Mouse (Mus musculus) cerebellum, adult 11-12 months (tissue): ENCODE results near the gene Cecr2.
A peak's percentile ranks its signal among the peaks of the same experiment; 100 is the strongest.
"Not testable (repeated sequence)": the region's sequence is repeated elsewhere in the genome, so short reads cannot be mapped to it uniquely, and the experiment has no call there.

Experiments used
- DNase-seq: peaks from one replicate; pipeline ENCODE4 v3.0.0; 2022

The Cecr2 gene

DNA sequence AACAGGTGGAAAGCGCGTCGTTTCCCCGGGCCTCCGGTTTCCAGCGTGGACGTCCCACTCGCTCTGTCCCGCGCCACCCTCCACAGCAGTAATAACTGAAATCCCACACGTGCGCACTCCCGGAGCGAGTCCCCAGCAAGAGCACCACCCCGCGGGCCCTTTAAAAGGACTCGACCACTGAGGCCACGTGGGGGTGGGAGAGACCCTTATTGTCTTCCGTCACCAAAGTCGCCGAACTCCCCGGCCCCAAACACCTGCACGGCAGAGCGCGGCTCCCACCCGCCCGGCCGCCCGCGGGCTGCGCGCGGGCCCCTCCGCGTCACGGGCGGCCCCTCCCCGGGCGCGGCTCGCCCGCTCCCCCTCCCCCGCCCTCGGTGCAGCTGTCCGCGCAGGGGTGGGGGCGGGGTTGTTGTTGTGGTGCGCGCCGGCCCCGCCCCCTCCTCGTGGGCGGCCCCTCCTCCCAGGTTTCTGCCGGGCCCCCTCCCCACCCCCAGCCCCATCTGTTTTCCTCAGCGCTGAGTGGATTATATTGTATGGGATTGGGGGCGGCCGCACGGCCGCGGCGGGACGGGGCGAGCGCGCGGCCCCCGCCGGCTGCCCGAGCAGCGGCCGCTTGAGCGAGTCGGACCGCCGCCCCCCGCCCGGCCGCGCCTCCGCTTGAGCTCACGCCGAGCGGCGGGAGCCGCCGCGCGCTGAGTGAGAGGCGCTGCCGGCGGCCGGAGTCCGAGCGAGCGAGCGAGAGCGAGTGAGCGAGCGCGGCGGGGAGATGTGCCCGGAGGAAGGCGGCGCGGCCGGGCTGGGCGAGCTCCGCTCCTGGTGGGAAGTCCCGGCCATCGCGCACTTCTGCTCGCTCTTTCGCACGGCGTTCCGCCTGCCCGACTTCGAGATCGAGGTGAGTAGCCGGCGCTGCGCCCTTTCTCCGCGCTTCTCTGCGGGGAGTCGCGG is at the start of gene Cecr2:
Cecr2 (plus strand) TSS at position 554 of the 945 bp plus-strand sequence.
- peak; percentile 71 for DNase-seq

GRCm38 (mm10) chr6:120617586-120617985 is 48.6 kb upstream of the Cecr2 start:
- DNase-seq = no peak

DNA sequence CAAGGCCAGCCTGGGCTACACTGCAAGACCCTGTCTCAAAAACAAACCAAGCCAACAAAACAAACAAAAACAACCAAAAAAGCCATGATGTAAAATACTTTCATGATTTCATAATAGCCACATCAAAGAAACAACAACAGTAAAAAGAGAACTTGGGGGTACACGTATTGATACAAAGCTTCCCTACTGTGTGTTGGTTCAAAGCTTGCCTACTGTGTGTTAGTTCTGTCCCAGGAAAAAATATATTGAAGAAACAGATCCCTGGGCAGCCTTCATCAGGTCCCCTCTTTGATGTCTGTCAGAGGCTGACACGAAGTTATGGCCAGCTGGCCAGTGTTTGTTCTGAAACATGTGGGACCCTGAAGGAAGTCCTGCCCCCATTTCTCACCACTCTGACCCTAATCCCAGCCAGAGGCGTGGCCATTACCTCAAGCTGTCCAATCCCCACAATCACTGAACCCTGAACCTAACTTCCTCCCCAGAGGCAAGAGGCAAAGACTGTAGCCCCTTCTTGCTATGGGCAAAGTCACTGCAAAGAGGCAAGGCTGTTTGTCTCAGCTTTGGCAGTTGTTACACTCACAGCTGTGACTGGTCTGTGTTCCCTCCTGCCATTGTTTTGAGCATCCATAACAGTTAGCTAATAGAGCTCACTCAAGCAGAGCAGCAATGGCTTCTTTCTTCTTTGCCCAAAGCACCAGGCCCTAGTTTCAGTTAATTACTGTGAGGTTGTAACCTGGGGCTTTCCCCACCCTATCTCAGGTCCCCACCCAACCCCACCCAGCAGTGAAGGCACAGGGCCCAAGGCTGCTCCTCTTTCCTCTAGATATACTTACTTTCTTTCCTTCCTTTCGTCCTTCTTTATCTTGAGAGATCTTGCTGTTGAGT is 47.4 kb upstream of the Cecr2 start:
- DNase-seq = no peak

DNA sequence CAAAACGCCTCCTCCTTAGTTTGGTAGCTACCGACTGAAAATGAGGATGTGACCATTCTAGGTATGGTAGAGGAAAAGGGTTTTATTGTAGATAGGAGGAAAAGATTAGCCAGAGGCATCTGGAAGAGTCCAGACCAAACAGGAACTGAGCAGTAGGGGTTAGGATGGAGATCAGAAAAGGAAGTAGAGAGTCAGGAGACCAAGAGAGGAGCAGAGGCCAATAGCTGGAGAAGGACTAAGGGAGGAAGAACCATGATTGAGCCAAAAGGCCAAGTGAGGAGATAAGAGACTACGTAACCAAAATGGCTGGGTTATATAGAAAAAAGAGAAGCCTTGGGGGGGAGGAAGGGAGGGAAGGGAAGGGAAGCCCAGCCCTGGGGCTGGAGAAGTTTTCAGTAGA is 46.0 kb upstream of the Cecr2 start:
- DNase-seq = no peak

DNA sequence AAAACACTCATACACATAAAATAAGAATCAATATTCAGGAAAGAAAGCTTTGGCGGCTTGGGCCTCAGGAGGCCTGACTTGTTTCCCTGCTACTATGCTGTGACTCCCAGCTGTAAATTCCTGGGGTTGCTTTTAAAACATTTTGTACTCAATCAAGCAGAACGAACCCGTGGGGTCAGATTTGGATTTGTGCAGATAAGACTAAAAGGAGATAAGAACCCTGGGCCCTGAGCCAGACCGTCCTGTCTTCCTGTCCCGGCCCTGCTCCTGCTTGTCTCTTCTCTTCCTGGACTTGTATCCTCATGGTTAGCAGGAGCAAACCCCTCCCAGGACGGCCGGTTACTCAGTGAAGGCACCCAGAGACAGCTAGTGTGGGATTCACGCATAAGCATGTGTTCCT is 41.1 kb upstream of the Cecr2 start:
- no peak for DNase-seq

GRCm38 (mm10) chr6:120627096-120627495 is 39.1 kb upstream of the Cecr2 start:
- no peak for DNase-seq

- no peak for DNase-seq
Observed at GRCm38 (mm10) chr6:120628963-120629362, 37.2 kb upstream of the Cecr2 start.

- DNase-seq = no peak
Observed at GRCm38 (mm10) chr6:120635391-120636028, 30.7 kb upstream of the Cecr2 start.

DNA sequence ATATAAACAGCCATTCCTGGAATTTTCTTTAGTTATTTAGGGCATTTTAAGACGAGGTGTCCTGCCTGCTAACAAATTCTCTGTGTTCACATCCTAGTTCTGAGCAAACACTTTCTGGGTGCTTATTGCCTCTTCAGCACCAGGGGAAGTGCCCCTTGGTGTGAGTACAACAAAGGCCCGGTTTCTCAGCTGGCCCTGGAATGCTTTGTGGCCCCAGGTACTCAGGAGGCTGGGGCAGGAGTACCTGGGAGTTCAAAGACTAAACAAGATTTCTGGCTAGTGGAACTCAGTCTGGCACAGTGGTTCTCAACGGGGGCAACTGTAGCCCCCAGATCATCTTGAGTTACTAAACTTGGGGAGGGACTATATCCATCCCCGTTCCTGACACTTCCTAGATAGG is 26.6 kb upstream of the Cecr2 start:
- no peak for DNase-seq

GRCm38 (mm10) chr6:120641866-120642378 is 24.2 kb upstream of the Cecr2 start:
- DNase-seq = no peak

DNA sequence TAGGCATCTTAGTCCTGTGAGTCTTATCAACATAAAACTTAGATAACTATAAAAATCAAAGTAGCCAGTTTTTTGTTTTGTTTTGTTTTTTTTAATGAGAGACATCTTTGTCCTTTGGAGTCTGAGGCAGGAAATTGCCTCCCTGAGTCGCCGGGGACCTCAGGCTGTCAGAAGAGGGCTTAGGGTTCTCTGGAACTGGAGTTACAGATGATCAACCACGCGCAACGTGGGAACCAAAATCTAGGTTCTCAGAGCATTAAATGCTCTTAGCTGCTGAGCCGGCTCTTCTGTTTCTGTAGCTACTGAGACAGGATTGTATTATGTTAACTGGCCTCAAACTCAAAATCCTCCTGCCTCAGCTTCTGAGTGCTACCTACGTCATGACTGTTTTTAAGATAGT is 22.4 kb upstream of the Cecr2 start:
- DNase-seq = no peak

DNA sequence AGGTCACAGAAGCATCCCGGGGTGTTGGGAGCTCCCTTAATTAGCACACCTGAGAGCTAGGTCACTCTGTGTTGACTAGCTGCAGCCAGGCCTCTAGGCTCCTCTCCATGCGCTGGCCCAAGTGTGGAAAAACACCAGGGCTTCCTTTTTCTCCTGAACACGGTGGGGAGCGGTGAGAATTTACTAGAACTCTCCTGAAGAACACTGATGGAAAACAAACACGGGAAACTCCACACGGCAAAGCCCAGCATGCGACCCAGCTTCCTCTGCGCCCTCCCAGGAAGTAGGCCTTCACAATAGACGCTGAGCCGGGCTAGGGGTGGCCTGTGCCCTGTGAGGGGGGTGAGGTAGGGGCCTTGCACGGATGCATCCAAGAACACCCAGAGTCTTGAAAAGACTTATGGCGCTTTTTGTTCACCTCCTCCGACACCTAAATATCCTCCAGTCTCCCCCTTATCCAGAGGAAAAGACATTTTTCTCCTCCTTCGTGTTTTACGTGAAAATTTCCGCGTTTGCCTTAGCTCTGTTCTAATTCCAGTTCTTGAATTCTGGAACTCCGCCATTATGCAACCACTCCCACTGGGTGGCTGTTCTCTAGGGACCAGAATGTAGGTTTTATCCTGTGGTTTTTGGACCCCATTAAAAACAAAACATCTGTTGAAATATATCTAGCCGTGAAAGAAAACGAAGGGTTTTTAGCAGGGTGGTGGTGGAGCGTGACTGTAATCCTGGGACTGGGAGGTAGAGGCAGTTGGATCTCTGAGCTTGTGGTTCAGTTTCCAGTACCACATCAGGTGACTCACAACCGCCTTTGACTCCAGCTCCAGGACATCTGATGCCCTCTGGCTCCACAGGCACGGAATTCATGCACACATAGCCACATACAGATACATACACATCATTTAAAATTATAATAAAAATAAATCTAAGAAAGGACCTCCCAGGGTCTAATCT is 21.5 kb upstream of the Cecr2 start:
- no peak for DNase-seq

- not testable (repeated sequence) for DNase-seq
Observed at GRCm38 (mm10) chr6:120647246-120648028, 18.7 kb upstream of the Cecr2 start.

GRCm38 (mm10) chr6:120648205-120648604 is 18.0 kb upstream of the Cecr2 start:
- DNase-seq = no peak

DNA sequence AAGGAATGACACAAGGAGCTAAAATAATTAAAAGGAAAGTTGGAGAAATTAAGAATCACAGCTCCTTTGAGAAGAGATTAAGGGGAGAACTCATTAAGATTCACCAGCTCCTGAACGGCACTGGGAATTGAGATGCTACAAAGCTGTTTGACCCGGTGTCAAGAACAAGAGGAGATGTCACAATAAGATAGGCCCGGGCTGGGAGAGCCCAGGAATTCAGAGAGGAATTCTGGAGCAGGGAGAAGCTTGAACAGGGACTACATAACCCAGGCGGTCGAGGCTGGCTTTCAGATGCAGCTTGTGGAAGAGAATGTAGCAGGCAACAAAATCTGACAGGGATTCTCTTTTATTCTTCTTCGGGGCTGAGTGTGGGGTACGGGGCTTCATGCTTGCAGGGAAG is 13.5 kb upstream of the Cecr2 start:
- no peak for DNase-seq

- DNase-seq = no peak
Observed at GRCm38 (mm10) chr6:120655702-120656101, 10.5 kb upstream of the Cecr2 start.

GRCm38 (mm10) chr6:120658848-120659247 is 7.3 kb upstream of the Cecr2 start:
- DNase-seq = no peak

- peak; percentile 70 for DNase-seq
Observed at GRCm38 (mm10) chr6:120665415-120665815, 754 bp upstream of the Cecr2 start.

- peak; percentile 58 for DNase-seq
Observed at GRCm38 (mm10) chr6:120666761-120667421, 722 bp downstream of the Cecr2 start.

DNA sequence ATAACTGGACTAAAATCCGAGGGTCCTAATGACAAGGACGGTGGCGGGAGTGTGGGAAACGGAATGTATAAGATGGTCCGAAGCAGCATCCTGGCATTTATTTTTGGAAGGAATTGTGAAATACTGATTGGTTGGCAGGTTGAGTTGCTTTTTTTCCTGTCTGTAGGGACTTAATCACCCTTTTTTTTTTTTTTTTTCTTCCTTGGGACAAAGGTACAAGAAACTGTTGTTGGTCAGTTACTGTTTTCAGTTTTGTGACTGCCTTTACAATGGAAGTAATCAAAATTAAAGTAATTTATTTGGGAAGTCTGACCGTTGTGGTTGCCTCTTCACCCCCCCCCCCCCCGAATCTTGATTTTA is 1.2 kb downstream of the Cecr2 start:
- DNase-seq = no peak
